Mouse (Mus musculus) thymus, adult 2 months (tissue): ENCODE data around the gene Pih1d1.
A peak's percentile ranks its signal among the peaks of the same experiment; 100 is the strongest.

ENCODE experiments used
- CTCF ChIP-seq: fragments of 200-500 bp; IDR thresholded peaks from 2 replicates; pipeline ENCODE4 v1.5.1; 2012; ENCODE audit warnings: mild to moderate bottlenecking, control low read depth, low read length, moderate library complexity, borderline replicate concordance; ENCODE audit not compliant: control insufficient read depth, poor library complexity, insufficient read depth; ENCODE audit errors: extremely low read depth
- POLR2A ChIP-seq: fragments of 200-500 bp; IDR thresholded peaks from 2 replicates; pipeline ENCODE4 v1.6.1; 2012; ENCODE audit warnings: mild to moderate bottlenecking, low read length, control low read depth, moderate library complexity; ENCODE audit not compliant: control insufficient read depth, poor library complexity, insufficient read depth; ENCODE audit errors: extremely low read depth

GRCm38 (mm10) chr7:45128624-45129246, 25.4 kb upstream of the Pih1d1 start, which contains the start of gene Rpl13a:
- TF ChIP-seq CTCF (peak; percentile 73; the same call in 1 of the 2 replicates), POLR2A (peak; percentile 99)
